Mouse (Mus musculus) cerebellum, adult 2 months (tissue): ENCODE measurements around the gene Prkrip1.

Experiments used
- CTCF ChIP-seq: fragments of 200-500 bp; IDR thresholded peaks from 2 replicates; pipeline ENCODE4 v1.5.1; 2011; ENCODE audit warnings: low read depth, mild to moderate bottlenecking, control low read depth, low read length, moderate library complexity, borderline replicate concordance; ENCODE audit not compliant: insufficient read depth
- POLR2A ChIP-seq: fragments of 200-500 bp; IDR thresholded peaks from 2 replicates; pipeline ENCODE4 v1.6.1; 2011; ENCODE audit warnings: low read length, control low read depth, borderline replicate concordance; ENCODE audit not compliant: insufficient read depth

- TF ChIP-seq CTCF: no peak
- no peak for TF ChIP-seq POLR2A
Measured at GRCm38 (mm10) chr5:136240381-136240780, 41.6 kb upstream of the Prkrip1 start.
